Mouse (Mus musculus): ENCODE measurements at regions not wholly inside any gene's neighbourhood (a gene's known extent, or its start where the extent isn't known, plus 50 kb on each side); places are given as distances from the start of the nearest gene placed in this dataset.
A peak's percentile ranks its signal among the peaks of the same experiment; 100 is the strongest.

DNA sequence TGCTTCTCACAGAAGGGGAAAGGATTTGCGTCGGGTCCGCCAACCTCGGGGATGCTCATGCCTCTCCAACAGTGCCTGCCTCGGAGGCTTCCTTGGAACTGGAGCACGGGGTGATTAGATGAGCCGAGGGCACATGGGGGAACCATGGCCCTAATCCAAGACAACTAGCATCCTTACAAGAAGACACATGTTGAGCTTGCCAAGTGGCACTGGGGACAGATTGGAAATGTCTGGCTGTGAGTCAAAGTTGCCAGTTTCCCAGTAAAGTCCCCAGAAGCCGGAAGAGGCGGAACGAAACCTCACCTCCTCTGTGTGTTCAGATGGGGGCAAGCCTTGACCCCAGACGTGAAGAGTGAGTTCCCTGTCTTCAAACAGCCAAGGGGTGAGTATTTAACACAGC, 172.6 kb upstream of the A430005L14Rik start:
- H3K9me3 ChIP-seq (ENCODE audit: low read length) = no peaks in the 10 kb centered on the region
- no peak overlapping the region for H3K9ac ChIP-seq (replicated peaks; ENCODE audit: low read length)
- no peak for ATAC-seq (ENCODE audit: low FRiP score, low TSS enrichment)
- no peaks in the 10 kb centered on the region for H3K36me3 ChIP-seq (ENCODE audit: insufficient read depth, low read length)
- no peak overlapping the region for H3K27ac ChIP-seq (ENCODE audit: low read length)
- 87% methylated on average over 11 of the region's 11 CpGs for WGBS
- H3K4me2 ChIP-seq (replicated peaks; ENCODE audit: low read depth, low read length) = no peak overlapping the region
- H3K4me3 ChIP-seq (ENCODE audit: low read length) = no peak overlapping the region
- no peaks in the 10 kb centered on the region for H3K27me3 ChIP-seq (ENCODE audit: insufficient read depth, low read length)
- no peaks in the 10 kb centered on the region for H3K4me1 ChIP-seq (ENCODE audit: insufficient read depth, low read length)

DNA sequence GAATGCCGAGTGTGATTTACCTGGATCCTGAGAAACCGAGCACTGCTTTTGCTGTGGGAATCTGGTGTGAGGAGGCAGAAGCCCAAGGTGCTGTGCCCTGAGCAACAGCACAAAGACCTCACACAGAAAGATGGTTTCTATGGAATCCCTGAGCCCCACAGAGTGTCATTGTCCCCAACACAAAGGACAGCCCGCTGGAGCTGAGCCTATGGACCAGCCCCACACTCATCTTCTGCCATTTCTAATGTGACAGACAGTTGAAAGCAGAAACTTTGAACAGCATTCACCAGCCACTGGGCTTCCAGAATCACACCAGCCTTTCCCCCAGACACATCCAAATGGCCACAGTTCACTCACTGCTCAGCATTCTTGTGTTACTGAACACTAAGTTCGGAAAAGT, 171.5 kb upstream of the A430005L14Rik start:
- no peak overlapping the region for H3K4me2 ChIP-seq (replicated peaks; ENCODE audit: low read depth, low read length)
- H3K9ac ChIP-seq (replicated peaks; ENCODE audit: low read length) = no peak overlapping the region
- H3K4me1 ChIP-seq (ENCODE audit: insufficient read depth, low read length) = no peaks in the 10 kb centered on the region
- H3K9me3 ChIP-seq (ENCODE audit: low read length) = no peaks in the 10 kb centered on the region
- no peak for ATAC-seq (ENCODE audit: low FRiP score, low TSS enrichment)
- H3K27me3 ChIP-seq (ENCODE audit: insufficient read depth, low read length) = no peaks in the 10 kb centered on the region
- H3K36me3 ChIP-seq (ENCODE audit: insufficient read depth, low read length) = no peaks in the 10 kb centered on the region
- 89% methylated on average over 4 of the region's 4 CpGs for WGBS
- H3K27ac ChIP-seq (ENCODE audit: low read length) = no peak overlapping the region
- no peak overlapping the region for H3K4me3 ChIP-seq (ENCODE audit: low read length)

DNA sequence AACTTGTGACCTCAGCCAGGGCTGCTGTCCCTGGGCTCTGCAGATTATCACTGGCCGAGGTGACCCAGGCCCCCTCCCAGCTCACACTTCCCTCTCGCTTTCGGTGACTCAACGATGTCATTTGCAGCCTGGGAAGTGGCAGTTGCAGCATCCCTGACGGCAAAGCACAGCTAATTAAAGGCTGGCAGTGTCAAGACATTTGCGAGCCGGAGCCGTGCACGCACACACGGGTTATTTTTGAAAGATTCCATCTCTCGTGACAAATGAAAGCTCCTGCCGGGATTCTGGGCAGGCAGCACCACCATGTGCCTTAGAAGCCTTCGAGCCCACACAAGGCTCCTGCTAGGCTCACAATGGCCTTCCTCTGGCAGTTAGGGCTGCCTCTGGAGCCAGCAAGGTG, 164.7 kb upstream of the A430005L14Rik start:
- no peak overlapping the region for H3K9ac ChIP-seq (replicated peaks; ENCODE audit: low read length)
- no peak overlapping the region for H3K27ac ChIP-seq (ENCODE audit: low read length)
- ATAC-seq (ENCODE audit: low FRiP score, low TSS enrichment) = no peak
- H3K36me3 ChIP-seq (ENCODE audit: insufficient read depth, low read length) = no peaks in the 10 kb centered on the region
- no peak overlapping the region for H3K4me3 ChIP-seq (ENCODE audit: low read length)
- H3K4me1 ChIP-seq (ENCODE audit: insufficient read depth, low read length) = no peaks in the 10 kb centered on the region
- 39% methylated on average over 13 of the region's 13 CpGs for WGBS
- H3K9me3 ChIP-seq (ENCODE audit: low read length) = no peaks in the 10 kb centered on the region
- H3K27me3 ChIP-seq (ENCODE audit: insufficient read depth, low read length) = peaks cover 3% of the 10 kb centered on the region
- H3K4me2 ChIP-seq (replicated peaks; ENCODE audit: low read depth, low read length) = no peak overlapping the region

DNA sequence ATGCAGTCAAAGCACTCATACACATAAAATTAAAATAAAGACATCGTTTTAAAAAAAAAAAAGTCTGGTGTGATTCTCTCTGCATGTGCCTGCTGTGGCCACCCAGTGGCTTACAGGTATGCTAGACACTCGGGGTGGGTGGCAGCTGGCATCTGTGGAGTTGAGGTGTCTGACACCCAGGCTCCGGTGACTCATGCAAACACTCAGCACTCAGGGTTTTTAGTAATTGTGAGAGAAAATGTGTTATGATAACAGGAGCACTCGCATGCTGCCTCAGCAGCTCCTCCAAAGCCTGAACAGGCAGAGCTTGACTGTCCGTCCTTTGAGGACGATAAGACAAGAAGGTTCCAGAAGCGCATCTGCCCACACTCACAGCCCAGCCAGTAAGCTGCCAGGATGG, 159.0 kb upstream of the A430005L14Rik start:
- Histone ChIP-seq H3K27me3 (ENCODE audit: insufficient read depth, low read length) (peaks cover 3% of the 10 kb centered on the region; the same call in 1 of the 2 replicates), H3K4me3 (ENCODE audit: low read length) (no peak overlapping the region), H3K9me3 (ENCODE audit: low read length) (no peaks in the 10 kb centered on the region), H3K4me1 (ENCODE audit: insufficient read depth, low read length) (no peaks in the 10 kb centered on the region), H3K36me3 (ENCODE audit: insufficient read depth, low read length) (no peaks in the 10 kb centered on the region), H3K9ac (replicated peaks; ENCODE audit: low read length) (no peak overlapping the region), H3K4me2 (replicated peaks; ENCODE audit: low read depth, low read length) (no peak overlapping the region), H3K27ac (ENCODE audit: low read length) (no peak overlapping the region)
- no peak for ATAC-seq (ENCODE audit: low FRiP score, low TSS enrichment)
- 81% methylated on average over 7 of the region's 7 CpGs for WGBS

DNA sequence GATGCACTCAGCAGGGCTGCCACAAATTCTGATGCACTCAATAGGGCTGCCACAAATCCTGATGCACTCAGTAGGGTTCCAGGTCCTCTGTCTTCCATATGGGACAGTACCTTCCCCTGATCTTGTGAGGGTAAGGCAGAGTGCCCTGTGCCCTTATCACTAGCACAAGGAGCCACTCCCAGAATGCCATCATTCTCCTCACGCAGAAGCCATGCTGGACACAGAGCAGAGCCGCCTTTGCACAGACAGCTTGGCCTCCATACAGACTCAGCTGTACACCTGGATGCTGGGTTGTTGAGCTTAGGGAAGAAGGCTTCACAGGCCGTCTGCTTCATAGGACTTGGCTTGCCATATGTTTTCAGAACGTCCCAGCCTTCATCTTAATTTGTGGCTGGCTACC, 151.3 kb upstream of the A430005L14Rik start:
- no peak for ATAC-seq (ENCODE audit: low FRiP score, low TSS enrichment)
- no peak overlapping the region for H3K4me2 ChIP-seq (replicated peaks; ENCODE audit: low read depth, low read length)
- no peak overlapping the region for H3K4me3 ChIP-seq (ENCODE audit: low read length)
- H3K27me3 ChIP-seq (ENCODE audit: insufficient read depth, low read length) = peaks cover 15% of the 10 kb centered on the region
- H3K27ac ChIP-seq (ENCODE audit: low read length) = no peak overlapping the region
- H3K4me1 ChIP-seq (ENCODE audit: insufficient read depth, low read length) = peaks cover 8% of the 10 kb centered on the region; the same call in 1 of the 2 replicates
- WGBS = 43% methylated on average over 4 of the region's 4 CpGs
- H3K9ac ChIP-seq (replicated peaks; ENCODE audit: low read length) = no peak overlapping the region
- H3K36me3 ChIP-seq (ENCODE audit: insufficient read depth, low read length) = no peaks in the 10 kb centered on the region
- H3K9me3 ChIP-seq (ENCODE audit: low read length) = no peaks in the 10 kb centered on the region

DNA sequence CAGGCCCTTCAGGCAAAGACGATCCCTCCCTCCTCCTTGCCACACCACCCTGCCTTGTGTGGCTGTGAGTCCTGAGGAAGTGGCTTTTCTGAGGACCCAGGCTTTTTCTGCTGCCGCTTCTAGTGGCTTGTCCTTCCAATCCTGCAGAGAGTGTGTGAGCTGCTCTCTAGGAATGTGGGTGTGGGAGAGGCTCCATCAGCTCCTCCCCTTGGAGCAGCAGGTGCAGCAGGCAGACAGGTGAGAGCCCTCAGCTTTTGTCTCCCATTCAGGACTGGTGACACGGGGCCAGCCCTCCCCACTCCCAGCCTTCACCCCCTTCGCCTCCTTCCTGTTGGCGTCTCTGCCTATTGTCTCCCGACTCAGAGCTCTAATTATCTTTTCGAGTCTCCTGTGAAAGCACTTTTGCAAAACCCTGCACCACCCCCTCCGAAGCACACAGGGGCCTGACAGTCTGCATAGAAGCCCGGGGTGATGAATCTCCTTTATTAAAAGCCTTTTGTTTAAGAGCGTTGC, 150.8 kb upstream of the A430005L14Rik start:
- Histone ChIP-seq H3K4me3 (ENCODE audit: low read length) (no peak overlapping the region), H3K27ac (ENCODE audit: low read length) (no peak overlapping the region), H3K36me3 (ENCODE audit: insufficient read depth, low read length) (no peaks in the 10 kb centered on the region), H3K9ac (replicated peaks; ENCODE audit: low read length) (0 out of 2 replicates have a peak overlapping the region, but pooled peaks have one; percentile 31), H3K4me2 (replicated peaks; ENCODE audit: low read depth, low read length) (peak overlapping the region; percentile 3; the same call in 1 of the 2 replicates), H3K27me3 (ENCODE audit: insufficient read depth, low read length) (peaks cover 15% of the 10 kb centered on the region), H3K9me3 (ENCODE audit: low read length) (no peaks in the 10 kb centered on the region), H3K4me1 (ENCODE audit: insufficient read depth, low read length) (peaks cover 8% of the 10 kb centered on the region; the same call in 1 of the 2 replicates)
- ATAC-seq (ENCODE audit: low FRiP score, low TSS enrichment) = no peak
- 4% methylated on average over 10 of the region's 10 CpGs for WGBS

DNA sequence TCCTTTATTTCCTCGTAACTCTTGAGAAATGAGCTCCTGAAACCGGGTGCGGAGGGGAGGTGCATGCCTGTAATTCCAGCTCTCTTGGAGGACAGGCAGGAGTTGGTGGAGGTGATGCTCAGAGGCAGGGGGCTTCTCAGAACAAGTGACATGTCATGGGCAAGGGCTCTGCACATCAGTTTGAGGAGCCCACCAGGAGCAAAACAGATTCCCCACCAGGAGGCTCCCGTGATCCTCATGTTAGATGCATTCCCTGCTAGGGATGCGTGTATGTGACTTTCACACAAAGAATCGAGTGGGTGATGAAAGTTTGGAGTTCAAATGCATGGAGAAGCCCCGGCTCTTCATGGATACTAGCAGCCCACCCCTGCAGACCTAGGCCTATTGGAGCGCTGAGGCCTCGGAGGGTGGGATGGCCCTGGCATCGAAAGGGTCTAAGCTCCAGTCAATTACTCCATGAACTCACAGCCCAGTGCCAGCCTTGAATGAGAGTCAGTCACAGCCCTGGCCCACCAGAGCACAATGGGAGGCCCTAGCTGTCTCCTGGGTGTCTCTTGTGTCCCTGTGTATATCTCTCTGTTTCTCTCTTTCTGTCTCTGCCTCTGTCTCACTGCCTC, 150.1 kb upstream of the A430005L14Rik start:
- peaks cover 8% of the 10 kb centered on the region; the same call in 1 of the 2 replicates for H3K4me1 ChIP-seq (ENCODE audit: insufficient read depth, low read length)
- no peak overlapping the region for H3K4me3 ChIP-seq (ENCODE audit: low read length)
- peak overlapping the region; percentile 3; the same call in 1 of the 2 replicates for H3K4me2 ChIP-seq (replicated peaks; ENCODE audit: low read depth, low read length)
- peaks cover 15% of the 10 kb centered on the region for H3K27me3 ChIP-seq (ENCODE audit: insufficient read depth, low read length)
- no peaks in the 10 kb centered on the region for H3K9me3 ChIP-seq (ENCODE audit: low read length)
- H3K9ac ChIP-seq (replicated peaks; ENCODE audit: low read length) = no peak overlapping the region
- no peak overlapping the region for H3K27ac ChIP-seq (ENCODE audit: low read length)
- 41% methylated on average over 10 of the region's 10 CpGs for WGBS
- no peaks in the 10 kb centered on the region for H3K36me3 ChIP-seq (ENCODE audit: insufficient read depth, low read length)
- ATAC-seq (ENCODE audit: low FRiP score, low TSS enrichment) = no peak

DNA sequence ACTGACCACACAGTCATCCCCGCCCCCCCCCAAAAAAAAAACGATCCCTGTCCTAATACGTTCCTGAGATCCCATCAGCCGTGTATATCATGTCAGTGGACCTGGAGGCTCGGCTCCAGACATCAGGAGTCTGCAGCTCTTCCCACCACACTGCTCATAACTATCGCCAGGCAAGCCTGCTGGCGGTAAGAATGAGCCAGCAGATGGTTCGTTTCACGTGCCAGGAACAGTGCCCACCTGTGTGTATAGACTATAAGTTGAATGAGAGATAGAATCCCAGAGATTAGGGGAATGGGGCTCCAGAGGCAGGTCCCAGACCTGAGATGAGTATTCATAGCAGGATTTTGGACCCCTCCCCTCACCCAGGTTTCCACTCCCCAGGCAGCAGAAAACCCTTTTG, 144.2 kb upstream of the A430005L14Rik start:
- H3K4me3 ChIP-seq (ENCODE audit: low read length) = no peak overlapping the region
- H3K27ac ChIP-seq (ENCODE audit: low read length) = no peak overlapping the region
- 0 out of 2 replicates have a peak, but pooled peaks cover 3% of the 10 kb centered on the region for H3K27me3 ChIP-seq (ENCODE audit: insufficient read depth, low read length)
- no peak overlapping the region for H3K4me2 ChIP-seq (replicated peaks; ENCODE audit: low read depth, low read length)
- H3K4me1 ChIP-seq (ENCODE audit: insufficient read depth, low read length) = no peaks in the 10 kb centered on the region
- H3K9me3 ChIP-seq (ENCODE audit: low read length) = no peaks in the 10 kb centered on the region
- H3K9ac ChIP-seq (replicated peaks; ENCODE audit: low read length) = no peak overlapping the region
- 87% methylated on average over 9 of the region's 9 CpGs for WGBS
- no peak for ATAC-seq (ENCODE audit: low FRiP score, low TSS enrichment)
- no peaks in the 10 kb centered on the region for H3K36me3 ChIP-seq (ENCODE audit: insufficient read depth, low read length)

DNA sequence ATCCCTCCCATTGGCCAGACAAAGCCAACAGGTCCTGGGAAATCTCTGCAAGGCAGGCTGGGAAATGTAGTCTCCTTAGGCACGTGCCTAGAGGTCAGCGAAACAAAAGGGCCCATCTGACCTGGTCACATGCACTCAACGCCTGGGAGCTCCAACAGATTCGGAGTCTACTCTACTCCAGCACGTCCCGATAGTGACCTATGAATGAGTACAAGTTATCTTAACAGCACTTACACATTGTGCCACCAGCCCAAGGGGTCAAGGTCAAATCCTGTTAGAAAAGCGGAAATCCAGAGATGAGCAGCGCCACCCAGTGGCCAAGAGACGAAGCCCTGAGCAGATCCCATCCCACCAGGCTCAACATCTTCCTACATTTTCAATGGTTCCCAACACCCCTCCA, 129.1 kb upstream of the A430005L14Rik start:
- Histone ChIP-seq H3K36me3 (ENCODE audit: insufficient read depth, low read length) (no peaks in the 10 kb centered on the region), H3K4me1 (ENCODE audit: insufficient read depth, low read length) (no peaks in the 10 kb centered on the region), H3K4me2 (replicated peaks; ENCODE audit: low read depth, low read length) (no peak overlapping the region), H3K27me3 (ENCODE audit: insufficient read depth, low read length) (no peaks in the 10 kb centered on the region), H3K27ac (ENCODE audit: low read length) (no peak overlapping the region), H3K9ac (replicated peaks; ENCODE audit: low read length) (no peak overlapping the region), H3K4me3 (ENCODE audit: low read length) (no peak overlapping the region), H3K9me3 (ENCODE audit: low read length) (no peaks in the 10 kb centered on the region)
- no peak for ATAC-seq (ENCODE audit: low FRiP score, low TSS enrichment)
- 53% methylated on average over 9 of the region's 9 CpGs for WGBS

DNA sequence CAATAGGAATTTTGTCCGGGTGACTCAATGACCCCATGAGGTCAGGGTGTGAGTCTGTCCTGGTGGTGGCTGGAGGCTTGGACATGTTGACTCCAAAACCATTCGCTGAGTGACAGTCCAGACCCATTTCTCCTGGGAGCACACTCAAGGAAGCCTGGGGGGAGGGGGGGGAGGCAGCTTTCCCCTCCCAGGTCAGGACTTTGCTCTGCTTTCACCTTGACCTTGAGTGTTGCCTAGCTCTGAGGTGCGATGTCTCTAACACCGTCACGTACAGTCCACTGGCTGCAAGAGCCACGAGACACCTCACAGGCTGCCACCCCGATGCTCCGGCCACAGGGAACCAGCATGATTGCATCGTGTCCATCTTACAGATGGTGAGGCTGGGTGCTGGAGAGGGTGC, 127.3 kb upstream of the A430005L14Rik start:
- H3K27ac ChIP-seq (ENCODE audit: low read length) = no peak overlapping the region
- H3K9me3 ChIP-seq (ENCODE audit: low read length) = no peaks in the 10 kb centered on the region
- WGBS = 86% methylated on average over 9 of the region's 9 CpGs
- H3K4me1 ChIP-seq (ENCODE audit: insufficient read depth, low read length) = no peaks in the 10 kb centered on the region
- H3K4me3 ChIP-seq (ENCODE audit: low read length) = no peak overlapping the region
- no peaks in the 10 kb centered on the region for H3K27me3 ChIP-seq (ENCODE audit: insufficient read depth, low read length)
- no peaks in the 10 kb centered on the region for H3K36me3 ChIP-seq (ENCODE audit: insufficient read depth, low read length)
- no peak for ATAC-seq (ENCODE audit: low FRiP score, low TSS enrichment)
- no peak overlapping the region for H3K9ac ChIP-seq (replicated peaks; ENCODE audit: low read length)
- H3K4me2 ChIP-seq (replicated peaks; ENCODE audit: low read depth, low read length) = no peak overlapping the region
